Mouse (Mus musculus) ES-Bruce4 (cell line): ENCODE data around the gene Trpm2. TPM values are rescaled to one million over a fixed set of nuclear protein-coding genes. Genes with fewer than 3 reads are reported as not detected.

Experiments used
- H3K27ac ChIP-seq: 2 replicates; pipeline ENCODE4 v1.5.1; 2012; ENCODE audit warnings: low read length, inconsistent platforms; ENCODE audit not compliant: insufficient read depth
- H3K27me3 ChIP-seq: 2 replicates; pipeline ENCODE4 v1.6.1; 2012; ENCODE audit warnings: mild to moderate bottlenecking, low read length, inconsistent platforms; ENCODE audit not compliant: control insufficient read depth, poor library complexity, insufficient read depth, severe bottlenecking
- H3K36me3 ChIP-seq: 2 replicates; pipeline ENCODE4 v1.6.1; 2012; ENCODE audit warnings: inconsistent platforms, mild to moderate bottlenecking, low read length, moderate library complexity; ENCODE audit not compliant: control insufficient read depth, poor library complexity, insufficient read depth, severe bottlenecking
- H3K4me1 ChIP-seq: one replicate; pipeline ENCODE4 v1.8.1; 2011; ENCODE audit warnings: low read length; ENCODE audit not compliant: control insufficient read depth, insufficient read depth
- H3K4me3 ChIP-seq: 2 replicates; pipeline ENCODE4 v1.5.1; 2011; ENCODE audit warnings: low read depth, mild to moderate bottlenecking, low read length
- H3K9ac ChIP-seq: 2 replicates; pipeline ENCODE4 v1.6.1; 2012; ENCODE audit warnings: low read depth, mild to moderate bottlenecking, inconsistent platforms; ENCODE audit not compliant: poor library complexity, severe bottlenecking
- H3K9me3 ChIP-seq: replicated peaks from 2 replicates; pipeline ENCODE4 v1.6.1; 2012; ENCODE audit warnings: mild to moderate bottlenecking, low read length, inconsistent platforms; ENCODE audit not compliant: control insufficient read depth, poor library complexity, insufficient read depth, severe bottlenecking
- CTCF ChIP-seq: IDR thresholded peaks from one replicate; pipeline ENCODE4 v1.8.1; 2011; ENCODE audit warnings: low read depth, low read length
- EP300 ChIP-seq: IDR thresholded peaks from 2 replicates; pipeline ENCODE4 v1.6.1; 2011; ENCODE audit warnings: low read depth, low read length; ENCODE audit not compliant: insufficient read depth
- POLR2A ChIP-seq: IDR thresholded peaks from one replicate; pipeline ENCODE4 v1.8.1; 2011; ENCODE audit warnings: low read length; ENCODE audit not compliant: insufficient read depth
- polyA plus RNA-seq: library from polyadenylated mRNA; stranded (reverse); fragments of >200 nt; gene quantifications from 2 replicates; pipeline ENCODE4 v1.2.4, GENCODE M21; 2011; ENCODE audit warnings: low read depth; ENCODE audit not compliant: missing spikeins, insufficient read depth, insufficient read length

The Trpm2 gene
- polyA plus RNA-seq, 1 experiment = 0.07 TPM

GRCm38 (mm10) chr10:77974811-77975210 is 4.4 kb upstream of the Trpm2 start:
- Histone ChIP-seq H3K27ac (no peak overlapping the region), H3K27me3 (no peaks in the 10 kb centered on the region), H3K9me3 (no peaks in the 10 kb centered on the region), H3K4me1 (no peaks in the 10 kb centered on the region), H3K4me3 (no peak overlapping the region), H3K9ac (no peak overlapping the region), H3K36me3 (no peaks in the 10 kb centered on the region)
- TF ChIP-seq EP300 = no peak
- TF ChIP-seq CTCF = no peak
- TF ChIP-seq POLR2A = no peak

- no peak for TF ChIP-seq POLR2A
- no peak for TF ChIP-seq EP300
- no peak for TF ChIP-seq CTCF
- Histone ChIP-seq H3K27ac (no peak overlapping the region), H3K4me1 (no peaks in the 10 kb centered on the region), H3K9ac (no peak overlapping the region), H3K4me3 (no peak overlapping the region), H3K9me3 (no peaks in the 10 kb centered on the region), H3K36me3 (no peaks in the 10 kb centered on the region), H3K27me3 (no peaks in the 10 kb centered on the region)
Measured at GRCm38 (mm10) chr10:77974323-77974722, 4.0 kb upstream of the Trpm2 start.

- Histone ChIP-seq H3K9ac (no peak overlapping the region), H3K27ac (no peak overlapping the region), H3K36me3 (no peaks in the 10 kb centered on the region), H3K27me3 (0 out of 2 replicates have a peak, but pooled peaks cover 4% of the 10 kb centered on the region), H3K4me1 (no peaks in the 10 kb centered on the region), H3K9me3 (no peaks in the 10 kb centered on the region), H3K4me3 (no peak overlapping the region)
- TF ChIP-seq POLR2A (no peak), CTCF (peak; percentile 83)
Measured at GRCm38 (mm10) chr10:77971709-77972553, 1.6 kb upstream of the Trpm2 start.

GRCm38 (mm10) chr10:77971191-77971590 is 828 bp upstream of the Trpm2 start:
- no peak overlapping the region for H3K4me3 ChIP-seq
- H3K9me3 ChIP-seq = no peaks in the 10 kb centered on the region
- H3K4me1 ChIP-seq = no peaks in the 10 kb centered on the region
- no peak overlapping the region for H3K27ac ChIP-seq
- no peaks in the 10 kb centered on the region for H3K36me3 ChIP-seq
- TF ChIP-seq POLR2A (no peak), EP300 (no peak), CTCF (no peak)
- 0 out of 2 replicates have a peak, but pooled peaks cover 4% of the 10 kb centered on the region for H3K27me3 ChIP-seq
- H3K9ac ChIP-seq = no peak overlapping the region

- Histone ChIP-seq H3K27me3 (0 out of 2 replicates have a peak, but pooled peaks cover 4% of the 10 kb centered on the region), H3K36me3 (no peaks in the 10 kb centered on the region)
Measured at GRCm38 (mm10) chr10:77969973-77970325, 414 bp downstream of the Trpm2 start.

GRCm38 (mm10) chr10:77969274-77969972 is 940 bp downstream of the Trpm2 start:
- Histone ChIP-seq H3K36me3 (no peaks in the 10 kb centered on the region), H3K27me3 (0 out of 2 replicates have a peak, but pooled peaks cover 4% of the 10 kb centered on the region), H3K4me1 (no peaks in the 10 kb centered on the region), H3K4me3 (peak overlapping the region; percentile 11), H3K9ac (0 out of 2 replicates have a peak overlapping the region, but pooled peaks have one; percentile 3), H3K27ac (no peak overlapping the region), H3K9me3 (no peaks in the 10 kb centered on the region)
- no peak for TF ChIP-seq CTCF

More at GRCm38 (mm10) chr10:77969973-77970325, 414 bp downstream of the Trpm2 start:
- no peak overlapping the region for H3K9ac ChIP-seq
- TF ChIP-seq POLR2A = no peak
- no peak for TF ChIP-seq EP300
- no peak for TF ChIP-seq CTCF
- peak overlapping the region; percentile 11 for H3K4me3 ChIP-seq
- H3K4me1 ChIP-seq = no peaks in the 10 kb centered on the region
- H3K9me3 ChIP-seq = no peaks in the 10 kb centered on the region
- no peak overlapping the region for H3K27ac ChIP-seq
